Mouse (Mus musculus): Measurements from ENCODE around the gene Gnb4. TPM values are rescaled to one million over a fixed set of nuclear protein-coding genes. Genes with fewer than 3 reads are reported as not detected.

Gene Gnb4
- total and polyA plus RNA-seq, 3 experiments: 0.38 to 5.0 (median 0.41) TPM

DNA sequence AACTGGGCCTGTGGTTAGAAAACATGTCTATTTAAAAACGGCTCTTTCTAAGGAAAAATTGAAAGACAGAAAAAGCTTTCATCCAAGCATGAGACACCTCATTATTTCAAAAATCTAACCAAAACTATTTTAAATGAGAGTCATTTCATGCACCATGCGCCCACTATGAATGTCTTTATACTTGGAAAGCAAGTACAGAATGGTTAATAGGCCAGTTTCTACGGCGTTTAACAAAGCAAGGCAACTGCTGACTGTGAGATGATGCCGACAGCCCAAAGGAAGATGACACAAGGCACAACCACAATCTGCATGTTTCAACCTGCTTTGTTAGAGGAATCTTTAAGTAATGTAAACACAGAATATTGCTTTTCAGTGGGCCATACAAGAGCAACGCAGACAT, 25.7 kb upstream of the Gnb4 start:
- in situ Hi-C loops (cut with MboI; ENCODE audit: low pct_ligation_motif_present, low pct_unique_long_range_greater_than_20kb, low sequenced_read_pairs) (no loop called here), dilution Hi-C loops (cut with MboI; ENCODE audit: extremely low pct_ligation_motif_present, extremely low pct_unique_long_range_greater_than_20kb, low sequenced_read_pairs) (no loop called here)
- Histone ChIP-seq H3K4me1 (ENCODE audit: control insufficient read depth in 1 of 2, insufficient read depth in 2 of 2) (no peaks in the 10 kb centered on the region), H3K79me2 (replicated peaks; ENCODE audit: control insufficient read depth, extremely low read depth, insufficient read depth, poor library complexity, severe bottlenecking) (no peaks in the 10 kb centered on the region), H3K27ac (ENCODE audit: insufficient read depth, low read depth) (no peak overlapping the region), H3K27me3 (replicated peaks) (no peaks in the 10 kb centered on the region), H3K9ac (ENCODE audit: insufficient read depth, low read depth) (no peak overlapping the region), H3K4me2 (ENCODE audit: insufficient read depth, low read depth, poor library complexity, severe bottlenecking) (no peak overlapping the region), H3K36me3 (replicated peaks in 1 of 2; ENCODE audit: control insufficient read depth in 1 of 2, insufficient read depth in 1 of 2, low read length in 1 of 2) (no peaks in the 10 kb centered on the region), H3K4me3 (replicated peaks in 1 of 3; ENCODE audit: low read depth in 2 of 3, low read length in 2 of 3, poor library complexity in 1 of 3) (no peak overlapping the region), H3K9me3 (replicated peaks; ENCODE audit: low read length) (peaks cover 3% of the 10 kb centered on the region)
- TF ChIP-seq JUN (IDR thresholded peaks at IDR 0.05; ENCODE audit: insufficient read depth, low read depth, low read length): no peak
- no peak for TF ChIP-seq RCOR1 (conservative IDR thresholded peaks at IDR 0.05; ENCODE audit: low read depth, low read length)
- no peak for TF ChIP-seq MAFK (IDR thresholded peaks at IDR 0.05; ENCODE audit: insufficient replicate concordance, low read length)
- no peak for TF ChIP-seq ZKSCAN1 (IDR thresholded peaks at IDR 0.05; ENCODE audit: borderline replicate concordance, low read depth, low read length)
- TF ChIP-seq MYC (IDR thresholded peaks at IDR 0.05; ENCODE audit: low read depth, low read length): no peak
- TF ChIP-seq SIN3A (IDR thresholded peaks at IDR 0.05; ENCODE audit: low read length): no peak
- no peak for TF ChIP-seq USF2 (conservative IDR thresholded peaks at IDR 0.05; ENCODE audit: low read depth, low read length)
- no peak for TF ChIP-seq RAD21 (IDR thresholded peaks at IDR 0.05; ENCODE audit: low read depth, low read length)
- TF ChIP-seq TBP (conservative IDR thresholded peaks at IDR 0.05; ENCODE audit: low read depth, low read length): no peak
- TF ChIP-seq POLR2A (IDR thresholded peaks at IDR 0.05; ENCODE audit: low read depth, low read length): no peak
- TF ChIP-seq CHD1 (IDR thresholded peaks at IDR 0.05; ENCODE audit: low read depth, low read length): no peak
- no peak for TF ChIP-seq ZNF384 (IDR thresholded peaks at IDR 0.05; ENCODE audit: low read depth, low read length)
- no peak for TF ChIP-seq USF1 (IDR thresholded peaks at IDR 0.05; ENCODE audit: low read depth, low read length)
- TF ChIP-seq POLR2AphosphoS2 (IDR thresholded peaks at IDR 0.05; ENCODE audit: low read depth, low read length): no peak
- DNase-seq (ENCODE audit: extremely low read depth): no peak

DNA sequence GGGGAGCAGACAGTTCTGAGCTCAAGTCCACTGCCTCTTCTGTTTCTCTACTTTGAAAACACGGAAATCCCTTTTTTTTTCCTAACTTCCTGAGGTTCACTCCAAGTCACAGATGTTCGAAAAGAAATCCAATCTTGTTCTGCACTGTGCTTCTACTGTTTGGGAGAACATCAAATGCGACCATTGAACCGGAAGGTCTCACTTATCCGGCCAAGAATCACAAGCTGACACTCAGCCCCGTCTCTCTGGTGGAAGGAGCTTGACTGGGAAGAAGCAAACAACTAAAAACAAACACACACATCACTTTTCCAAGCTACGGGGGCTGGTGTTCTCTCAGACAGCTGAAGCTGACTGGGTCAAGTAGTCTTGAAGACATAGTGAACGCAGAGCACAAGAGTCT, 21.9 kb upstream of the Gnb4 start:
- H3K36me3 ChIP-seq (replicated peaks in 1 of 2; ENCODE audit: control insufficient read depth in 1 of 2, insufficient read depth in 1 of 2, low read length in 1 of 2): no peaks in the 10 kb centered on the region
- H3K4me3 ChIP-seq (replicated peaks in 1 of 3; ENCODE audit: low read depth in 2 of 3, low read length in 2 of 3, poor library complexity in 1 of 3): no peak overlapping the region
- dilution Hi-C loops (cut with MboI; ENCODE audit: extremely low pct_ligation_motif_present, extremely low pct_unique_long_range_greater_than_20kb, low sequenced_read_pairs): no loop called here
- no peak overlapping the region for H3K9ac ChIP-seq (ENCODE audit: insufficient read depth, low read depth)
- no peaks in the 10 kb centered on the region for H3K79me2 ChIP-seq (replicated peaks; ENCODE audit: control insufficient read depth, extremely low read depth, insufficient read depth, poor library complexity, severe bottlenecking)
- no peak for TF ChIP-seq ZMIZ1 (IDR thresholded peaks at IDR 0.05; ENCODE audit: low read depth, low read length)
- TF ChIP-seq BHLHE40 (IDR thresholded peaks at IDR 0.05; ENCODE audit: low read depth, low read length): no peak
- no peak for TF ChIP-seq GABPA (IDR thresholded peaks at IDR 0.05; ENCODE audit: insufficient replicate concordance, low read depth, low read length)
- TF ChIP-seq MXI1 (IDR thresholded peaks at IDR 0.05; ENCODE audit: low read depth, low read length): no peak
- no peak for TF ChIP-seq USF1 (IDR thresholded peaks at IDR 0.05; ENCODE audit: low read depth, low read length)
- no peak overlapping the region for H3K27ac ChIP-seq (ENCODE audit: insufficient read depth, low read depth)
- H3K27me3 ChIP-seq (replicated peaks): no peaks in the 10 kb centered on the region
- H3K9me3 ChIP-seq (replicated peaks; ENCODE audit: low read length): peaks cover 3% of the 10 kb centered on the region
- in situ Hi-C loops (cut with MboI; ENCODE audit: low pct_ligation_motif_present, low pct_unique_long_range_greater_than_20kb, low sequenced_read_pairs): no loop called here
- no peak overlapping the region for H3K4me2 ChIP-seq (ENCODE audit: insufficient read depth, low read depth, poor library complexity, severe bottlenecking)
- DNase-seq (ENCODE audit: extremely low read depth): no peak
- H3K4me1 ChIP-seq (ENCODE audit: control insufficient read depth in 1 of 2, insufficient read depth in 2 of 2): peaks cover 0 to 4% of the 10 kb centered on the region in 2 experiments; a peak in 2 of 4 replicates

All from CH12.LX (cell line).